Mouse (Mus musculus): ENCODE results near the gene Rpp30.

Rpp30 gene

DNA sequence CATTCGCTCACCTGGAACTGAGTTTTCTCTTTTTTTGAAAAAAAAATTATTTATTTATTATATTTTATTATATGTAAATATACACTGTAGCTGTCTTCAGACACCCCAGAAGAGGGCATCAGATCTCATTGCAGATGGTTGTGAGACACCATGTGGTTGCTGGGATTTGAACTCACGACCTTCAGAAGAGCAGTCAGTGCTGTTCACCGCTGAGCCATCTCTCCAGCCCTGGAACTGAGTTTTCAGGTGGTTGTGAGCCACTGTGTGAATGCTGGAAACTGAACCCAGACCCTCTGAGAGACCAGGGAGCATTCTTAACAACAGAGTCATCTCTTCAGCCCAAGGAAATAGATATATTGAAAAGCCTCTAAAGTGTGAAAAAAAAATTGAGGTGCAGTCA is 44.9 kb downstream of the Rpp30 start:
- DNase-seq (ENCODE audit: low spot score in 2 of 2) = no peak

DNA sequence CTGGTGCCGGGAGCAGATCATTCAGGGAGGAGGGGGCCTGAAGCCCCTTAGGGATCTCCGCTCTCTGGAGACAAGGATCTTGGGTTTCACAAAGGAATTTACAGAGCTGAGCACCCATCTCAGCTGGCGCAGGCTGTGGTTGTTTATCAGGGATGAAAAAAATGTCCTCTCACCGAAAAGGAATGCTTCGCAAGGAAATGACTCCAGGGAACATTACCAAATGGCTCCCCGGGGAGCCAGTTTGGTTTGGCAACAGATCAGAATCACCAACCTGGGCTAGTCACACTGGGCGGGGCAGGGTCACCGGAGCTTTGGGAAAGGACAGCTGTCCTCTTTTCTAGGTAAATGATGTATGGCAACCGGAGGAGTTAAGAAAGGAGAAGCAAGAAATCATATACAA is 45.7 kb downstream of the Rpp30 start:
- no peak for DNase-seq (ENCODE audit: low spot score in 2 of 2)

DNA sequence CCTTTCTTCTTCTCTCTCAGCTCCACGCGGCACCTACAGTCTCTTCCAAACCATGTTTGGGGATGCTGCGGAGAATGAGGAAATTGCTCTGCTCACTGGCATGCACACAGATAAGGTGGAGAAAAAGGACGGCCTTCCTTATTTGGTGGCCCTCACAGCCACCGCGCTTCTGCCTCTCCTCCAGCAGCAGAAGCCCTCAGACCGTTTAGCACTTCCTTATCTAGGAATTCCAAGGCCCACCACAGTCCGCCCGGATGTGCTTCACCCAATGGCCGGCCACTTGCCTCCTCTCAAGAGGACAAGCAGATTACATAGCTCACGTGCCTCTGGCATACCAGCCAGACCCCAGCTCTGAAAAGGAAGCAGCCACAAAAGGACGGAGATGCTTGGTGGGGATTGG is 46.1 kb downstream of the Rpp30 start:
- no peak for DNase-seq (ENCODE audit: low spot score in 2 of 2)

DNA sequence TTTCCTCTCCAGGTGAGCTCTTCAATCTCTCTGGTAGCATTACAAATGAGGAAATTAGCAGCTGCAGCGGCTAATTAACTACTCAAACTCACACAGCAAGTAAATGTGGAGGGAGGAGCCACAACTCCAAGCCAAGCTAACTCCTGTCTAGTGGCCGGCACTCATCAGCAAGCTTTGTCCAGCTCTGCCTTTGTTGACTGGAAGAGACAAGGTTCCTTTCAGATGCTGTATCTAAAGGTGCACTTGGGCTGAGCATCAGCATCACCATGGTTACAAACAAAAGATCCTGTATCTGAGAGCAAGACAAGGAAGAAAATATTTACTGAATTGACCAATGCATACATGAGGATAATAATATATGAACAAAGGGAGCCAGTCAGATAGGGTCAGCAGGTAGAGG is 46.7 kb downstream of the Rpp30 start:
- DNase-seq (ENCODE audit: low spot score in 2 of 2) = no peak

- no peak for DNase-seq (ENCODE audit: low spot score in 2 of 2)
Measured at GRCm38 (mm10) chr19:36131990-36132389, 48.5 kb downstream of the Rpp30 start.

GRCm38 (mm10) chr19:36133064-36133463 is 49.5 kb downstream of the Rpp30 start:
- no peak for DNase-seq (ENCODE audit: low spot score in 2 of 2)

- DNase-seq (ENCODE audit: low spot score in 2 of 2) = no peak
Measured at GRCm38 (mm10) chr19:36133731-36134130, 50.2 kb downstream of the Rpp30 start.

GRCm38 (mm10) chr19:36143571-36143970 is 60.1 kb downstream of the Rpp30 start:
- no peak for DNase-seq (ENCODE audit: low spot score in 2 of 2)

DNA sequence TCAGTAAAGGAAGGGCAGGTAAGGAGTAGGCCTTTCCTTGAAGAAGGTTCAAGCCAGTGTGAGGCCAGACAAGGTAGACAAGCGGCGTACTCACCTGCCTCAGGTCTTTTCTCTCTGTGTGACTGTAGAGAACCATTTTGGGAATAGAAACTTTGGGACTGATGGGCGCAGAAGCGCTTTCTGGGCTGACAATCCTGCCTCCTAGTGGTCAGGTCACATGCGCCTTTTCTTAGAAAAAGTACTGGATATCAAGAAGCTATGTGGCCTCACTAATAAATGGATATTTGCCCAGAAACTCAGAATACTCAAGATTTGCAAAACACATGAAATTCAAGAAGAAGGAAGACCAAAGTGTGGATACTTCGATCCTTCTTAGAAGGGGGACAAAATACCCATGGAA is 65.1 kb downstream of the Rpp30 start:
- no peak for DNase-seq (ENCODE audit: low spot score in 2 of 2)

- DNase-seq (ENCODE audit: low spot score in 2 of 2) = peak; percentile 8 to 15
Measured at GRCm38 (mm10) chr19:36150241-36151007, 66.9 kb downstream of the Rpp30 start.

Measured in left cerebral cortex, adult 9 months (tissue).